Comparison of ENCODE assay signal across 15 mouse cellular contexts in genomic region chr10:80299824-80300223, GRCm38 (mm10). TPM values are rescaled to one million over a fixed set of nuclear protein-coding genes. Genes with fewer than 3 reads are reported as not detected.
DNase-seq lines count a peak whose midpoint lies in the region; ATAC-seq and TF ChIP-seq lines count a peak whose summit lies in the region.
"Had no signal": no experiment of that assay in that cellular context is flagged by ENCODE, and none has a peak within 500 bp of the region (broad histone marks: within the 10 kb centered on the region; RNA-seq: fewer than 3 reads in every experiment).

No protein-coding gene starts in this region.

- no peak for ATAC-seq in forebrain, embryonic 13.5 days
- ATAC-seq in neural tube, embryonic 13.5 days (ENCODE audit: low read depth) = no peak
- ATAC-seq: Patski had no signal

- DNase-seq in layer of hippocampus, adult 2 months (ENCODE audit: low spot score in 2 of 2) = no peak
- DNase-seq in layer of hippocampus, adult 11-12 months (ENCODE audit: low spot score) = no peak
- no peak for DNase-seq in limb, embryonic 10.5 days (ENCODE audit: low spot score)
- no peak for DNase-seq in testis, postnatal 14 days (ENCODE audit: low spot score)
- DNase-seq in adrenal gland, adult 8-10 months = no peak
- no peak for DNase-seq in spleen, postnatal 4 days (ENCODE audit: low spot score in 2 of 2)
- DNase-seq: adrenal gland, postnatal 25 days; kidney, postnatal 25 days; lung, adult 18-20 months; right cerebral cortex, adult 18-20 months; thymus, postnatal 36 days had no signal

- WGBS in forebrain, embryonic 13.5 days = 43% methylated on average over 10 of the region's 10 CpGs
- 46% methylated on average over 10 of the region's 10 CpGs for WGBS in limb, embryonic 10.5 days
- WGBS in neural tube, embryonic 13.5 days = 40% methylated on average over 10 of the region's 10 CpGs

- peak overlapping the region; percentile 98 for H3K27ac ChIP-seq in layer of hippocampus, adult 2 months
- H3K27ac ChIP-seq in forebrain, embryonic 13.5 days = peak overlapping the region; percentile 98
- no peak overlapping the region for H3K27ac ChIP-seq in limb, embryonic 10.5 days
- H3K27ac ChIP-seq in neural tube, embryonic 13.5 days (replicated peaks) = peak overlapping the region; percentile 97
- H3K27ac ChIP-seq: heart, embryonic 10.5 days had no signal

- H3K4me2 ChIP-seq in forebrain, embryonic 13.5 days = peak overlapping the region; percentile 86
- H3K4me2 ChIP-seq in neural tube, embryonic 13.5 days = peak overlapping the region; percentile 99

- H3K27me3 ChIP-seq in forebrain, embryonic 13.5 days = no peaks in the 10 kb centered on the region
- peaks cover 87% of the 10 kb centered on the region for H3K27me3 ChIP-seq in limb, embryonic 10.5 days (ENCODE audit: low read depth, poor library complexity, severe bottlenecking)
- H3K27me3 ChIP-seq in neural tube, embryonic 13.5 days = no peaks in the 10 kb centered on the region
- H3K27me3 ChIP-seq: Patski had no signal

- peaks cover 36% of the 10 kb centered on the region for H3K36me3 ChIP-seq in forebrain, embryonic 13.5 days (ENCODE audit: poor library complexity, severe bottlenecking)
- H3K36me3 ChIP-seq in limb, embryonic 10.5 days = peaks cover 7% of the 10 kb centered on the region
- peaks cover 35% of the 10 kb centered on the region for H3K36me3 ChIP-seq in neural tube, embryonic 13.5 days

- peak overlapping the region; percentile 80 for H3K4me3 ChIP-seq in layer of hippocampus, adult 2 months
- peak overlapping the region; percentile 73 for H3K4me3 ChIP-seq in forebrain, embryonic 13.5 days
- peak overlapping the region; percentile 56 for H3K4me3 ChIP-seq in limb, embryonic 10.5 days
- H3K4me3 ChIP-seq in neural tube, embryonic 13.5 days = peak overlapping the region; percentile 59

- H3K4me1 ChIP-seq in forebrain, embryonic 13.5 days = peaks cover 94% of the 10 kb centered on the region
- H3K4me1 ChIP-seq in limb, embryonic 10.5 days = peaks cover 51% of the 10 kb centered on the region
- peaks cover 90% of the 10 kb centered on the region for H3K4me1 ChIP-seq in neural tube, embryonic 13.5 days (replicated peaks)

- H3K9ac ChIP-seq in forebrain, embryonic 13.5 days = peak overlapping the region; percentile 99
- peak overlapping the region; percentile 100 for H3K9ac ChIP-seq in neural tube, embryonic 13.5 days

- no peaks in the 10 kb centered on the region for H3K9me3 ChIP-seq in forebrain, embryonic 13.5 days (replicated peaks)
- H3K9me3 ChIP-seq in limb, embryonic 10.5 days (replicated peaks) = no peaks in the 10 kb centered on the region
- H3K9me3 ChIP-seq in neural tube, embryonic 13.5 days = no peaks in the 10 kb centered on the region
- H3K9me3 ChIP-seq: heart, embryonic 10.5 days had no signal

- TF ChIP-seq CTCF in layer of hippocampus, adult 2 months (conservative IDR thresholded peaks at IDR 0.05) = no peak

RNA-seq across cellular contexts. Expression of gene Apc2, which starts 4.0 kb away (rescaled TPM):
- total RNA-seq in layer of hippocampus, adult 2 months (2021) = 100 to 1,000 TPM in 1 of 2 experiments, 10 to 100 TPM in 1; 98.3 to 110 TPM
- 129 and 140 TPM in 2 replicates for polyA plus RNA-seq in forebrain, embryonic 13.5 days (2015; fragmentation: Nextera tagmentation; extraction: Ambion mirVana)
- 0.90 and 2.9 TPM in 2 replicates for polyA plus RNA-seq in limb, embryonic 10.5 days (2016; fragmentation: Nextera tagmentation; extraction: Ambion mirVana)
- polyA plus RNA-seq in neural tube, embryonic 13.5 days (2015; fragmentation: Nextera tagmentation; extraction: Ambion mirVana) = 153 and 156 TPM in 2 replicates
- 1 to 10 TPM; 1.5 to 6.8 (median 4.3) TPM for total RNA-seq in adrenal gland, adult 8-10 months (2022)

RNA-seq across cellular contexts. Expression of gene Rps15, which starts 7.6 kb away (rescaled TPM):
- 100 to 1,000 TPM; 926 to 932 TPM for total RNA-seq in layer of hippocampus, adult 2 months (2021)
- polyA plus RNA-seq in forebrain, embryonic 13.5 days (2015; fragmentation: Nextera tagmentation; extraction: Ambion mirVana) = 805 and 828 TPM in 2 replicates
- 1,092 and 1,255 TPM in 2 replicates for polyA plus RNA-seq in limb, embryonic 10.5 days (2016; fragmentation: Nextera tagmentation; extraction: Ambion mirVana)
- 573 and 601 TPM in 2 replicates for polyA plus RNA-seq in neural tube, embryonic 13.5 days (2015; fragmentation: Nextera tagmentation; extraction: Ambion mirVana)
- total RNA-seq in adrenal gland, adult 8-10 months (2022) = 1,000 to 10,000 TPM; 1,106 to 1,181 (median 1,155) TPM

RNA-seq across cellular contexts. Expression of gene 2310011J03Rik, which starts 20.5 kb away (rescaled TPM):
- total RNA-seq in layer of hippocampus, adult 2 months (2021) = 10 to 100 TPM; 23.5 to 25.7 TPM
- polyA plus RNA-seq in forebrain, embryonic 13.5 days (2015; fragmentation: Nextera tagmentation; extraction: Ambion mirVana) = 42.7 and 43.3 TPM in 2 replicates
- polyA plus RNA-seq in limb, embryonic 10.5 days (2016; fragmentation: Nextera tagmentation; extraction: Ambion mirVana) = 58.2 and 60.9 TPM in 2 replicates
- polyA plus RNA-seq in neural tube, embryonic 13.5 days (2015; fragmentation: Nextera tagmentation; extraction: Ambion mirVana) = 27.9 and 30.7 TPM in 2 replicates
- 10 to 100 TPM; 34.7 to 40.0 (median 35.4) TPM for total RNA-seq in adrenal gland, adult 8-10 months (2022)

RNA-seq across cellular contexts. Expression of gene Pcsk4, which starts 29.5 kb away (rescaled TPM):
- total RNA-seq in layer of hippocampus, adult 2 months (2021) = 1 to 10 TPM; 2.8 to 3.2 TPM
- 2.9 and 3.0 TPM in 2 replicates for polyA plus RNA-seq in forebrain, embryonic 13.5 days (2015; fragmentation: Nextera tagmentation; extraction: Ambion mirVana)
- polyA plus RNA-seq in limb, embryonic 10.5 days (2016; fragmentation: Nextera tagmentation; extraction: Ambion mirVana) = 6.1 and 6.3 TPM in 2 replicates
- 2.9 and 3.6 TPM in 2 replicates for polyA plus RNA-seq in neural tube, embryonic 13.5 days (2015; fragmentation: Nextera tagmentation; extraction: Ambion mirVana)
- total RNA-seq in adrenal gland, adult 8-10 months (2022) = 1 to 10 TPM; 3.5 to 8.2 (median 5.8) TPM

RNA-seq across cellular contexts. Expression of gene Reep6, which starts 29.9 kb away (rescaled TPM):
- 10 to 100 TPM in 1 of 2 experiments, 1 to 10 TPM in 1; 9.6 to 11.0 TPM for total RNA-seq in layer of hippocampus, adult 2 months (2021)
- 2.0 and 3.0 TPM in 2 replicates for polyA plus RNA-seq in forebrain, embryonic 13.5 days (2015; fragmentation: Nextera tagmentation; extraction: Ambion mirVana)
- 5.4 and 6.6 TPM in 2 replicates for polyA plus RNA-seq in limb, embryonic 10.5 days (2016; fragmentation: Nextera tagmentation; extraction: Ambion mirVana)
- 3.3 and 4.5 TPM in 2 replicates for polyA plus RNA-seq in neural tube, embryonic 13.5 days (2015; fragmentation: Nextera tagmentation; extraction: Ambion mirVana)
- total RNA-seq in adrenal gland, adult 8-10 months (2022) = 1 to 10 TPM; 5.1 to 6.6 (median 5.9) TPM

Comparison
In these comparisons a context has a peak if more than half of its experiments do, and no peak if none do; other contexts are left out.
1. RNA of gene Apc2, which starts 4.0 kb away (polyA plus RNA-seq): 153 to 156 TPM in neural tube, embryonic 13.5 days and 129 to 140 TPM in forebrain, embryonic 13.5 days; 0.90 to 2.9 TPM in limb, embryonic 10.5 days; every median in the first group is over 10 times any median in the second.
2. Peak in every context shown above with its lines, with median percentiles within 50 percentile points of each other: H3K4me3 ChIP-seq.